1 mouse cellular context compared by ENCODE assay signal in the genomic region with DNA sequence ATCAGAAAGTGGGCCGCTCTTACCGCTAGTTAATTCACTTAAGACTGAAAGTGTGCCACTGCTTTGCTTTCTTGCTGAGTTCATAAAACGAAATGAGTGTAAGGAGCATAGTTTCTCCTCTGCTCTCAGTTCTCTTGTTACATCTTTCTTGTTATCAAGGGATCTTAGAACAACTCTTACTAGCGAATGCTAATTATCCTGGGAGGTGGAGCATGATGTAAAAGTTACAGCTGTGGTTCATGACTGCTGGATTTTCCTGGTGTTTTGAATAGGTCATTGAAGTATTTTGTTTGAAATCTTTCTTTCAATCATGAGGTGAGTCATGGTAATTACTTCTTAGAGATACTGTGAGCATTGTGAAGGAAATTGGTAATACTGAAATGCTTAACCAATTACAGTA.
A peak's percentile ranks its signal among the peaks of the same experiment; 100 is the strongest.
TF ChIP-seq lines count a peak whose summit lies in the region.

No protein-coding gene starts in this region.

TF ChIP-seq in CH12.LX, 34 proteins besides CTCF, POLR2A, EP300 and RAD21 (continued from another document):
- TF ChIP-seq ETS1 (conservative IDR thresholded peaks at IDR 0.05; ENCODE audit: low read depth, low read length): peak; percentile 87
- TF ChIP-seq IRF4 (IDR thresholded peaks at IDR 0.05; ENCODE audit: low read depth, low read length): peak; percentile 70
- TF ChIP-seq KAT2A (IDR thresholded peaks at IDR 0.05; ENCODE audit: insufficient replicate concordance, low read length): no peak
- TF ChIP-seq USF2 (conservative IDR thresholded peaks at IDR 0.05; ENCODE audit: low read depth, low read length): no peak
- TF ChIP-seq POLR2AphosphoS2 (IDR thresholded peaks at IDR 0.05; ENCODE audit: low read depth, low read length): no peak
- no peak for TF ChIP-seq MAZ (IDR thresholded peaks at IDR 0.05; ENCODE audit: low read depth, low read length)
- TF ChIP-seq SIN3A (IDR thresholded peaks at IDR 0.05; ENCODE audit: low read length): peak; percentile 79
- 0 out of 2 replicates have a peak, but pooled peaks have one; percentile 19 for TF ChIP-seq HCFC1 (IDR thresholded peaks at IDR 0.05; ENCODE audit: low read depth, low read length)
- peak; percentile 65; the same call in 1 of the 2 replicates for TF ChIP-seq BHLHE40 (IDR thresholded peaks at IDR 0.05; ENCODE audit: low read depth, low read length)
- TF ChIP-seq JUN (IDR thresholded peaks at IDR 0.05; ENCODE audit: insufficient read depth, low read depth, low read length): peak; percentile 65; the same call in 1 of the 2 replicates
- no peak; the same call in 1 of the 2 replicates for TF ChIP-seq ELF1 (IDR thresholded peaks at IDR 0.05; ENCODE audit: low read depth, low read length)
- no peak for TF ChIP-seq NRF1 (IDR thresholded peaks at IDR 0.05; ENCODE audit: low read depth, low read length)
